Mouse (Mus musculus): ENCODE data around the gene Tspan9.

Gene Tspan9

GRCm38 (mm10) chr6:128034317-128035249 lies 108.8 kb downstream of the Tspan9 start:
- DNase-seq = peak; percentile 17

- DNase-seq = no peak
Measured at GRCm38 (mm10) chr6:128033868-128034250, 109.5 kb downstream of the Tspan9 start.

- peak; percentile 29 for DNase-seq
Measured at GRCm38 (mm10) chr6:128033172-128033867, 110.1 kb downstream of the Tspan9 start.

- DNase-seq = peak; percentile 89
Measured at GRCm38 (mm10) chr6:128032252-128033171, 110.9 kb downstream of the Tspan9 start.

GRCm38 (mm10) chr6:128031584-128031983 lies 111.8 kb downstream of the Tspan9 start:
- DNase-seq = no peak

GRCm38 (mm10) chr6:128031096-128031495 lies 112.3 kb downstream of the Tspan9 start:
- no peak for DNase-seq

- DNase-seq = no peak
Measured at GRCm38 (mm10) chr6:128030475-128030874, 112.9 kb downstream of the Tspan9 start.

GRCm38 (mm10) chr6:128029517-128030348 lies 113.7 kb downstream of the Tspan9 start:
- DNase-seq = no peak

- DNase-seq = peak; percentile 40
Measured at GRCm38 (mm10) chr6:128028116-128028940, 115.1 kb downstream of the Tspan9 start.

GRCm38 (mm10) chr6:128025997-128026396 lies 117.4 kb downstream of the Tspan9 start:
- no peak for DNase-seq

GRCm38 (mm10) chr6:128025581-128025980 lies 117.8 kb downstream of the Tspan9 start:
- no peak for DNase-seq

- DNase-seq = no peak
Measured at GRCm38 (mm10) chr6:128022207-128022606, 121.2 kb downstream of the Tspan9 start.

- no peak for DNase-seq
Measured at GRCm38 (mm10) chr6:128021931-128022202, 121.5 kb downstream of the Tspan9 start.

- no peak for DNase-seq
Measured at GRCm38 (mm10) chr6:128021106-128021930, 122.1 kb downstream of the Tspan9 start.

GRCm38 (mm10) chr6:128020521-128021057 lies 122.8 kb downstream of the Tspan9 start:
- no peak for DNase-seq

- no peak for DNase-seq
Measured at GRCm38 (mm10) chr6:128020053-128020452, 123.3 kb downstream of the Tspan9 start.

- DNase-seq = no peak
Measured at GRCm38 (mm10) chr6:128019119-128019518, 124.3 kb downstream of the Tspan9 start.

- no peak for DNase-seq
Measured at GRCm38 (mm10) chr6:128015304-128015703, 128.1 kb downstream of the Tspan9 start.

- DNase-seq = no peak
Measured at GRCm38 (mm10) chr6:128011781-128012180, 131.6 kb downstream of the Tspan9 start.

- DNase-seq = no peak
Measured at GRCm38 (mm10) chr6:128011071-128011477, 132.3 kb downstream of the Tspan9 start.
